Mouse (Mus musculus): Measurements from ENCODE around the gene Smco3. TPM values are rescaled to one million over a fixed set of nuclear protein-coding genes. Genes with fewer than 3 reads are reported as not detected.

Smco3 gene
- polyA plus RNA-seq, 1 experiment from 2014 or later = not detected

DNA sequence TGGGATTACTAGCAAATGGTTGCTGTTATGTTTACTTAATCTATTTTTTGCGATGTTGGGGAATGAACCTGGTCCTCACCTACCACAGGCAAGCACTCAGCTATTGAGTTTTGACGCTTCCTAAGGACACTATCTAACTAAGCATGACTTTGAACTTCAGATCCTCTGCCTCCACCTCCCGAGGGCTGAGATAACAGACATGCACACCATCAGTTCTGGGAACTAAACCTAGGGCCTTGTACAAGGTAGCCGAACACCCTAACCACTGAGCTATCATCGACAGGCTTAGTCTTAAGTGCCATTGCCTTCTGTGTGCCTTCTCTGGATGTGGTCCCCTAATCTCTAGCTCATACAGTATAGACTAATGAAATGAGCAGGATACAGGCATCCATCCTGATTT, 30.1 kb upstream of the Smco3 start:
- no peaks in the 10 kb centered on the region for H3K9me3 ChIP-seq (replicated peaks; ENCODE audit: control insufficient read depth, low read length)
- H3K36me3 ChIP-seq (ENCODE audit: control insufficient read depth, insufficient read depth) = no peaks in the 10 kb centered on the region
- no peaks in the 10 kb centered on the region for H3K27me3 ChIP-seq (ENCODE audit: control insufficient read depth, insufficient read depth, low read length)
- H3K4me2 ChIP-seq (ENCODE audit: low read depth, low read length) = no peak overlapping the region
- no peak for ATAC-seq (replicated peaks; ENCODE audit: extremely low read depth, insufficient read depth, low FRiP score)
- H3K4me3 ChIP-seq (ENCODE audit: low read length) = no peak overlapping the region
- H3K9ac ChIP-seq (ENCODE audit: low read length) = no peak overlapping the region
- H3K4me1 ChIP-seq (ENCODE audit: control insufficient read depth, insufficient read depth, low read length) = peaks cover 5% of the 10 kb centered on the region; the same call in 1 of the 2 replicates
- WGBS = 77% methylated on average over 5 of the region's 5 CpGs
- H3K27ac ChIP-seq (ENCODE audit: low read length) = no peak overlapping the region

DNA sequence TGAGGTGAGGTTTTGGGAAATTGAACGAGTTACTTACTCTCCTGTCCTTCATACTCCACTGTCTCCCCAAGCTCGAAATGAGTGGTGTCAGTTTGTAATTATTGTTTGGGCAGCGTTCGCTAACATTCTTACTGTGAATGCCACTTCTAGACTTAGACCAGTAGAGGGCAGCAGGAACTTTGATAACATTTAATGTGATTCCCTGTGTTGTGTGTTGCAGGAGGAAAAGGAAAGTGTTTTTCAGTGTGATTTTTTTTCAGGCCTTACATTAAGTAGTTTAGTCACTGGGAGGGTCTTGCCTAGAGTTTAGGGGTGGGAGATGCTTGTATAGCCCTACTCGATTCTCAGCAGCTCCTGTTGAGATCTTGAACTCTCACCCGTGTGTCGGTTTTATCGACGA, 25.8 kb upstream of the Smco3 start:
- H3K36me3 ChIP-seq (ENCODE audit: control insufficient read depth, insufficient read depth) = no peaks in the 10 kb centered on the region
- peak overlapping the region; percentile 16; the same call in 1 of the 2 replicates for H3K4me3 ChIP-seq (ENCODE audit: low read length)
- H3K9ac ChIP-seq (ENCODE audit: low read length) = peak overlapping the region; percentile 68
- no peak for ATAC-seq (replicated peaks; ENCODE audit: extremely low read depth, insufficient read depth, low FRiP score)
- peak overlapping the region; percentile 43 for H3K4me2 ChIP-seq (ENCODE audit: low read depth, low read length)
- WGBS = 36% methylated on average over 9 of the region's 9 CpGs
- H3K27ac ChIP-seq (ENCODE audit: low read length) = peak overlapping the region; percentile 95
- no peaks in the 10 kb centered on the region for H3K9me3 ChIP-seq (replicated peaks; ENCODE audit: control insufficient read depth, low read length)
- peaks cover 42% of the 10 kb centered on the region for H3K4me1 ChIP-seq (ENCODE audit: control insufficient read depth, insufficient read depth, low read length)
- no peaks in the 10 kb centered on the region for H3K27me3 ChIP-seq (ENCODE audit: control insufficient read depth, insufficient read depth, low read length)

DNA sequence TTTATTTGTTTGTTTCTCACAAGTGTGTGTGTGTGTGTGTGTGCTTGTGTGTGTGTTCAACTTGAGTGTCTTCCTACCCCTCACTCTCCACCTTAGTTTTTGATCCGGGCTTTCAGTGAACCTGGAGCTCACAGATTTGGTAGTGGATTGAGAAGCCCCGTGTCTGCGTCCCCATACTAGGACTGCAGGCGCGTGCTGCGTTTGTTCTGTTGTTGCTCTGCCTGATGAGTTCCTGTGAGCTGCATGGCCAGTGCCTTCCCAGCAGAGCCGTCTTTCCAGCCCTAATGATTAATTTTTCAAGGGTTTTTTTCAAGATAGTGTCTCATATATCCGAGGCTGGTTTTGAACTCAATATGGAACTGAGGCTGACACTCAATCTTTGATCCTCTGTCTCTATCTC, 23.2 kb upstream of the Smco3 start:
- Histone ChIP-seq H3K4me3 (ENCODE audit: low read length) (no peak overlapping the region), H3K36me3 (ENCODE audit: control insufficient read depth, insufficient read depth) (no peaks in the 10 kb centered on the region), H3K27ac (ENCODE audit: low read length) (peak overlapping the region; percentile 95), H3K27me3 (ENCODE audit: control insufficient read depth, insufficient read depth, low read length) (no peaks in the 10 kb centered on the region), H3K9ac (ENCODE audit: low read length) (no peak overlapping the region), H3K4me2 (ENCODE audit: low read depth, low read length) (peak overlapping the region; percentile 67; the same call in 1 of the 2 replicates), H3K9me3 (replicated peaks; ENCODE audit: control insufficient read depth, low read length) (no peaks in the 10 kb centered on the region), H3K4me1 (ENCODE audit: control insufficient read depth, insufficient read depth, low read length) (peaks cover 47% of the 10 kb centered on the region)
- no peak for ATAC-seq (replicated peaks; ENCODE audit: extremely low read depth, insufficient read depth, low FRiP score)
- 42% methylated on average over 8 of the region's 8 CpGs for WGBS

DNA sequence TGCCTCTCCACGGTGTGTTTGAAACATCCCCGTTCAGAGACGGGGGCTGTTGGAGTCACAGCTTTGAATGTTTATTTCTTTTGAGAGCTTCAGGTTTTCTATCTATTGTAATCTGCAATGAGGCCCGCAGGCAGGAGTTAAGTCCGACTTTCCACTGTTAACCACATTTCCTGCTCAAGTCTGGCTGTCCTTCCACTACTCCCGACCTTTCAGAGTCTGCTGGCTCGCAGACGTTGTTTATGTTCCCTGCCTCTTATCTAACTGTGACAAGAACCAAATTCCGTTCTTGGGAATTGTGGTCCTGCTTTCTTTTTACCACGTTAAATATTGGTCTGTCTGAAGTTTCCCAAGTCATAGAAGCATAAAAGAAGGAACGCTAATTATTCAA, 22.6 kb upstream of the Smco3 start:
- H3K36me3 ChIP-seq (ENCODE audit: control insufficient read depth, insufficient read depth) = no peaks in the 10 kb centered on the region
- peak overlapping the region; percentile 46 for H3K4me3 ChIP-seq (ENCODE audit: low read length)
- H3K27ac ChIP-seq (ENCODE audit: low read length) = peak overlapping the region; percentile 95
- peak overlapping the region; percentile 67 for H3K4me2 ChIP-seq (ENCODE audit: low read depth, low read length)
- no peaks in the 10 kb centered on the region for H3K27me3 ChIP-seq (ENCODE audit: control insufficient read depth, insufficient read depth, low read length)
- H3K4me1 ChIP-seq (ENCODE audit: control insufficient read depth, insufficient read depth, low read length) = peaks cover 47% of the 10 kb centered on the region
- peak; percentile 54 for ATAC-seq (replicated peaks; ENCODE audit: extremely low read depth, insufficient read depth, low FRiP score)
- H3K9me3 ChIP-seq (replicated peaks; ENCODE audit: control insufficient read depth, low read length) = no peaks in the 10 kb centered on the region
- WGBS = 4% methylated on average over 11 of the region's 11 CpGs
- peak overlapping the region; percentile 76 for H3K9ac ChIP-seq (ENCODE audit: low read length)

DNA sequence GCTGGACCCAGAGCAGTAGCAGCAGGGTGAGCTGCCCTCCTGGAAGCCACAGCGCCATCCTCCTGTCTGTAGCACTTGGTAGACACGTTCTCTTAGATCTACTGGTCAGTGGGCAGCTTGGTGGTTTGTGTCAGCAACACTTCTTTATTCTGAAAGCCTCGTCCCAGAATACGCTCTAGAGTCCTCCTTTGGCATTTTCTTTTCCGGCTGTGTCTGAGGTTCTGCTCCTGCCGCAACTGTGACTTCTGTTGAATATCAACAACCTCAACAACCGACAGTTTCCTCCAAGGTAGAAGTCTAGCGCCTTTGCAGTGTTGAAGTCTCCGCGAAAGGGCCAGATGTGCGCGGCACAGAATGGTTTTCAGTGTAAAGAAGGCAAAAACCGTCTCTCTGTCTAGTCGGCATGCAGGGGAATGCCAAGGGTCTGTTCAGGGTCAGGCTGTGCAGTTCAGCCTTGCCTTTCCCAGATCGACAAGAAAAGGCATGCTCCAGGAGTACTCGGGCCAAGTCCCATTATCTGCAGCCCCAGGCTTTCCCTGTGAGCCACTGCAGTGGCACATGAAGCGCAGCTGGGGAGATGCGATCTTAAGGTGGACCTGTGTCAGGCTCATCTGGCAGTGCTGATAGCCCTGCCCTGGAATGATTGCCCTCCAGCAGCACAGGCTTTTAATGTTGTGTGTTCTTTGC, 22.1 kb upstream of the Smco3 start, which contains the start of gene Art4:
TSS of gene Art4 (minus strand) at position 548 of the 687 bp plus-strand sequence.
- Histone ChIP-seq H3K9ac (ENCODE audit: low read length) (peak within 1 kb of the TSS; percentile 76), H3K4me1 (ENCODE audit: control insufficient read depth, insufficient read depth, low read length) (peaks cover 47% of the 10 kb centered on the region), H3K4me3 (ENCODE audit: low read length) (peak within 1 kb of the TSS; percentile 46), H3K4me2 (ENCODE audit: low read depth, low read length) (peak within 1 kb of the TSS; percentile 67), H3K27ac (ENCODE audit: low read length) (peak within 1 kb of the TSS; percentile 95), H3K27me3 (ENCODE audit: control insufficient read depth, insufficient read depth, low read length) (no peaks in the 10 kb centered on the region), H3K36me3 (ENCODE audit: control insufficient read depth, insufficient read depth) (no peaks in the 10 kb centered on the region), H3K9me3 (replicated peaks; ENCODE audit: control insufficient read depth, low read length) (no peaks in the 10 kb centered on the region)
- peak; percentile 57 for ATAC-seq (replicated peaks; ENCODE audit: extremely low read depth, insufficient read depth, low FRiP score)
- 12% methylated on average over 18 of the region's 18 CpGs for WGBS

DNA sequence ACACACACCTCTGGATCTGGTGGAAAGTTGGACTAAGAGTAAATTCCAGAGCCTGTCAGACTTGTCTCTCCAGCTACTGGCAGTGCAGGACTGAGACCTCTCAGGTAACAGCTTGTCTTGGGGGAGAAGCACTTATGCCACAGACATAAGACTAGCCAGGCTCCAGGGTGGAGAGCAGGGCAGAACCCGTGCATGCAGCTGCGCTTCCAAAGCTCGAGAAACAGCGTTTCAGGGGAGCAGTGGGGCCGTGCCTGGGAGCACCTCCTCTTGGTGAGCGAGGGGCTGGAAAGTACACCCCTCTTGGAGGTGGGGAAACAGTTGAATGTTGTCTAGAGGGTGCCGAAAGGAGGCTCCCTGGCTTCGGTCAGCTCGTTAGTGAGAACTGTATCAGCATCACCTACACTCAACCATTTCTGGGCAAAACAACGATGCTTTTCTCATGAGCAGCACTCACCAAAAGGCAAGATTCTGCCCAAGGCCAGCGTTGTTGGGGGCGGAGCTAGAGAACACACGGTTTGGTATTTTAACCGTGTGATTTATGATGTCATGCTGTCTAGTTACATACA, 20.9 kb upstream of the Smco3 start:
- H3K9ac ChIP-seq (ENCODE audit: low read length) = peak overlapping the region; percentile 73
- no peaks in the 10 kb centered on the region for H3K9me3 ChIP-seq (replicated peaks; ENCODE audit: control insufficient read depth, low read length)
- peak overlapping the region; percentile 43 for H3K4me3 ChIP-seq (ENCODE audit: low read length)
- H3K4me1 ChIP-seq (ENCODE audit: control insufficient read depth, insufficient read depth, low read length) = peaks cover 47% of the 10 kb centered on the region
- no peaks in the 10 kb centered on the region for H3K36me3 ChIP-seq (ENCODE audit: control insufficient read depth, insufficient read depth)
- no peaks in the 10 kb centered on the region for H3K27me3 ChIP-seq (ENCODE audit: control insufficient read depth, insufficient read depth, low read length)
- peak overlapping the region; percentile 67 for H3K4me2 ChIP-seq (ENCODE audit: low read depth, low read length)
- 23% methylated on average over 14 of the region's 14 CpGs for WGBS
- ATAC-seq (replicated peaks; ENCODE audit: extremely low read depth, insufficient read depth, low FRiP score) = 0 out of 2 replicates have a peak, but pooled peaks have one; percentile 20
- H3K27ac ChIP-seq (ENCODE audit: low read length) = peak overlapping the region; percentile 84

DNA sequence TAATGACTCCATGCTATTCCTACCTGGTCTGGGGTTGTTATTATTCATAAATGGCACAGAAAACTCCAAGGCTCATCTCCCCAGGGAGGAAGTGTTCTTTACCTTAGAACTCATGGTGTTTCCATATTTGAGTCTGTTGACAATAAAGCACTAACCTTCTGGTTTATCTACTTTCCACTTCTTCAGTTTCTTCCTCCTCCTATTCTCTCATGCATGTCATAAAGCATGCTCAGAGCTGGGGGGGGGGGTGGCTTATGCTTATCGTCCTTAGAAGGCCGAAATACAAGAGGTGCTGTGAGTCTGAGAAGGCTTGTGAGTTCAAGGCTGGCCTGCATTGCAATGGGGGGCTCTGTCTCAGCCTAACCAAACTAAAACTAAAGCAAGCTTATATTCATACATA, 19.9 kb upstream of the Smco3 start:
- ATAC-seq (replicated peaks; ENCODE audit: extremely low read depth, insufficient read depth, low FRiP score) = no peak
- Histone ChIP-seq H3K4me3 (ENCODE audit: low read length) (no peak overlapping the region), H3K27me3 (ENCODE audit: control insufficient read depth, insufficient read depth, low read length) (no peaks in the 10 kb centered on the region), H3K36me3 (ENCODE audit: control insufficient read depth, insufficient read depth) (no peaks in the 10 kb centered on the region), H3K4me2 (ENCODE audit: low read depth, low read length) (peak overlapping the region; percentile 67), H3K4me1 (ENCODE audit: control insufficient read depth, insufficient read depth, low read length) (peaks cover 41% of the 10 kb centered on the region), H3K27ac (ENCODE audit: low read length) (peak overlapping the region; percentile 84), H3K9ac (ENCODE audit: low read length) (no peak overlapping the region), H3K9me3 (replicated peaks; ENCODE audit: control insufficient read depth, low read length) (no peaks in the 10 kb centered on the region)
- 70% methylated on average over 2 of the region's 2 CpGs for WGBS

DNA sequence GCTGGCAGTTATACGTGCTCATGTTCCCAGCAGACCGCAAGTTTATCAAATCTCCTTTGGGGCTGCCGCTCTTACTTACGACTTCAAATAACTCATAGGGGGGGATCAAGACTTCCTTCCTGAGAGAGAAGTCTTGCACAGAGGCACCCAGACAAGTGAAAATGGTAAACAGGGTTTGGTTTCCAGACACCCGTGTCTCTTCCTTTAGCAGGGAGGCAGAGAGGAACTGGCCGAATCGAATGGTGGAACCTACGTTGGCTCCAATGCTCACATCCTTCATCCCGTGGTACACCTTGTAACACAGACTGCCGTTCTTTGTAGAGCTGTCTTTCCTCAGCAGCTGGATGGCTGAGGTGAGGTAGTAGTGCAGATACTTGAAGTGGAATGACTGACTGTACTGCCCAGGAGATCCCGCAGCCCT, 19.1 kb upstream of the Smco3 start:
- Histone ChIP-seq H3K36me3 (ENCODE audit: control insufficient read depth, insufficient read depth) (no peaks in the 10 kb centered on the region), H3K4me1 (ENCODE audit: control insufficient read depth, insufficient read depth, low read length) (peaks cover 33% of the 10 kb centered on the region), H3K4me3 (ENCODE audit: low read length) (no peak overlapping the region), H3K27ac (ENCODE audit: low read length) (peak overlapping the region; percentile 64), H3K27me3 (ENCODE audit: control insufficient read depth, insufficient read depth, low read length) (no peaks in the 10 kb centered on the region), H3K4me2 (ENCODE audit: low read depth, low read length) (peak overlapping the region; percentile 33), H3K9me3 (replicated peaks; ENCODE audit: control insufficient read depth, low read length) (no peaks in the 10 kb centered on the region), H3K9ac (ENCODE audit: low read length) (peak overlapping the region; percentile 15; the same call in 1 of the 2 replicates)
- 74% methylated on average over 11 of the region's 11 CpGs for WGBS
- no peak for ATAC-seq (replicated peaks; ENCODE audit: extremely low read depth, insufficient read depth, low FRiP score)

DNA sequence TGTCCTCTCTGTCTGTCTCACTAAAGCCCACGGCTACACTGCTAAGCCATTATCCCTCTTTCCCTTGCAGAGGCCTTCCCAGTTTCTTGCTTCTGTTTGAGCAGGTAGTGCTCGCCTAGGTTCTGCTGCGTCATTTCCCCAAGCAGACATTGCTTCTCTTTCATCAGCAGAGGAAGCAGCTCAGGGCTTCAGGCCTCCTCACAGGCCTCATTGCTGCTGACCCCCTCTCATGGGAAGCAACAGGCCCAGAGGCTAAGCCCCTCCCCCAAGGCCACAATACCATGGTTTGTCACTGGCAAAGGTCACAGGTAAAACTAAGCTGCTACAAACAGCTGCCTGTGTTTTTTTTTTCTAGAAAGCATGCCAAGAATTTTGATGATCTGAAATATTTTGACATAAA, 17.5 kb upstream of the Smco3 start:
- H3K36me3 ChIP-seq (ENCODE audit: control insufficient read depth, insufficient read depth) = no peaks in the 10 kb centered on the region
- no peak overlapping the region for H3K4me3 ChIP-seq (ENCODE audit: low read length)
- H3K9ac ChIP-seq (ENCODE audit: low read length) = no peak overlapping the region
- 53% methylated on average over 3 of the region's 3 CpGs for WGBS
- H3K4me1 ChIP-seq (ENCODE audit: control insufficient read depth, insufficient read depth, low read length) = peaks cover 20% of the 10 kb centered on the region
- no peak overlapping the region for H3K27ac ChIP-seq (ENCODE audit: low read length)
- no peaks in the 10 kb centered on the region for H3K27me3 ChIP-seq (ENCODE audit: control insufficient read depth, insufficient read depth, low read length)
- H3K9me3 ChIP-seq (replicated peaks; ENCODE audit: control insufficient read depth, low read length) = no peaks in the 10 kb centered on the region
- H3K4me2 ChIP-seq (ENCODE audit: low read depth, low read length) = no peak overlapping the region
- ATAC-seq (replicated peaks; ENCODE audit: extremely low read depth, insufficient read depth, low FRiP score) = no peak

Measured in heart, embryonic 16.5 days (tissue).